Mouse (Mus musculus) MEL (cell line): ENCODE data around the gene Meioc. TPM values are rescaled to one million over a fixed set of nuclear protein-coding genes. Genes with fewer than 3 reads are reported as not detected.

Source experiments
- DNase-seq: peaks from one replicate; pipeline ENCODE4 v3.0.0; 2011; ENCODE audit warnings: low read depth, low spot score
- H3K27ac ChIP-seq: 2 replicates; pipeline ENCODE4 v1.5.1; 2012; ENCODE audit warnings: low read depth, mild to moderate bottlenecking, control low read depth, low read length, moderate library complexity; ENCODE audit not compliant: control insufficient read depth
- H3K27me3 ChIP-seq, 2 experiments: fragments of 150-350 bp in 1 of 2; sonication (generic) in 1 of 2; 2 replicates each; pipeline ENCODE4 v1.6.1; 2012; ENCODE audit warnings: low read length in 2 of 2, mild to moderate bottlenecking in 2 of 2, improper control_type of control experiment in 1 of 2, moderate library complexity in 1 of 2; ENCODE audit not compliant: insufficient read depth in 2 of 2, control insufficient read depth in 1 of 2
- H3K36me3 ChIP-seq, 2 experiments: 2 replicates each; pipeline ENCODE4 v1.6.1; 2012 to 2014; ENCODE audit warnings: low read length in 2 of 2, improper control_type of control experiment in 1 of 2, inconsistent platforms in 1 of 2, mild to moderate bottlenecking in 1 of 2; ENCODE audit not compliant: insufficient read depth in 2 of 2, control insufficient read depth in 1 of 2
- H3K4me1 ChIP-seq, 2 experiments: fragments of 150-350 bp in 1 of 2; sonication (generic) in 1 of 2; 2 replicates each; pipeline ENCODE4 v1.6.1; 2012; ENCODE audit warnings: low read length in 2 of 2, improper control_type of control experiment in 1 of 2, mild to moderate bottlenecking in 1 of 2; ENCODE audit not compliant: insufficient read depth in 2 of 2, control insufficient read depth in 1 of 2
- H3K4me3 ChIP-seq, 2 experiments: fragments of 150-350 bp in 1 of 2; sonication (generic) in 1 of 2; 2 replicates each; pipeline ENCODE4 v1.5.1; 2012; ENCODE audit warnings: low read depth in 2 of 2, low read length in 2 of 2, mild to moderate bottlenecking in 2 of 2, moderate library complexity in 2 of 2, control low read depth in 1 of 2, improper control_type of control experiment in 1 of 2; ENCODE audit not compliant: control insufficient read depth in 1 of 2, insufficient read depth in 1 of 2
- H3K79me2 ChIP-seq: 2 replicates; pipeline ENCODE4 v1.6.1; 2012; ENCODE audit warnings: mild to moderate bottlenecking, low read length, moderate library complexity; ENCODE audit not compliant: control insufficient read depth, poor library complexity, insufficient read depth
- H3K9ac ChIP-seq: 2 replicates; pipeline ENCODE4 v1.6.1; 2012; ENCODE audit warnings: low read depth, mild to moderate bottlenecking, control low read depth, low read length, moderate library complexity; ENCODE audit not compliant: control insufficient read depth, poor library complexity, severe bottlenecking
- H3K9me3 ChIP-seq: fragments of 150-350 bp; sonication (generic); replicated peaks from 2 replicates; pipeline ENCODE4 v1.6.1; 2012; ENCODE audit warnings: mild to moderate bottlenecking, low read length, improper control_type of control experiment, moderate library complexity; ENCODE audit not compliant: insufficient read depth
- CHD1 ChIP-seq: IDR thresholded peaks from 2 replicates; pipeline ENCODE4 v1.6.1; 2012; ENCODE audit warnings: low read depth, mild to moderate bottlenecking, inconsistent platforms, low read length, improper control_type of control experiment
- CTCF ChIP-seq, 3 experiments: IDR thresholded peaks in 2 of 3; conservative IDR thresholded peaks in 1 of 3; 2 replicates each; pipeline ENCODE4 v1.5.1; 2011 to 2012; ENCODE audit warnings: low read length in 3 of 3, low read depth in 2 of 3, mild to moderate bottlenecking in 2 of 3, improper control_type of control experiment in 1 of 3, inconsistent platforms in 1 of 3, mixed read lengths in 1 of 3, moderate library complexity in 1 of 3; ENCODE audit not compliant: control insufficient read depth in 1 of 3, insufficient read depth in 1 of 3, poor library complexity in 1 of 3, severe bottlenecking in 1 of 3
- E2F4 ChIP-seq: IDR thresholded peaks from 2 replicates; pipeline ENCODE4 v1.6.1; 2011; ENCODE audit warnings: low read depth, low read length, improper control_type of control experiment, borderline replicate concordance
- ELF1 ChIP-seq: IDR thresholded peaks from 2 replicates; pipeline ENCODE4 v1.6.1; 2014; ENCODE audit warnings: low read depth, mild to moderate bottlenecking, inconsistent platforms, low read length, improper control_type of control experiment, moderate library complexity
- EP300 ChIP-seq, 2 experiments: IDR thresholded peaks; 2 replicates each; pipeline ENCODE4 v1.6.1; 2011; ENCODE audit warnings: improper control_type of control experiment in 2 of 2, low read length in 2 of 2, low read depth in 1 of 2, mild to moderate bottlenecking in 1 of 2
- HCFC1 ChIP-seq: IDR thresholded peaks from 2 replicates; pipeline ENCODE4 v1.6.1; 2012; ENCODE audit warnings: low read depth, mild to moderate bottlenecking, inconsistent platforms, low read length, improper control_type of control experiment, moderate library complexity
- KAT2A ChIP-seq: conservative IDR thresholded peaks from 2 replicates; pipeline ENCODE4 v1.6.1; 2012; ENCODE audit warnings: low read depth, low read length, improper control_type of control experiment, inconsistent platforms
- MYB ChIP-seq: IDR thresholded peaks from 2 replicates; pipeline ENCODE4 v1.6.1; 2011; ENCODE audit warnings: mild to moderate bottlenecking, low read depth, low read length, improper control_type of control experiment
- POLR2A ChIP-seq, 2 experiments: IDR thresholded peaks; 2 replicates each; pipeline ENCODE4 v1.6.1; 2011 to 2012; ENCODE audit warnings: low read length in 2 of 2, mild to moderate bottlenecking in 2 of 2, control low read depth in 1 of 2, improper control_type of control experiment in 1 of 2, low read depth in 1 of 2, moderate library complexity in 1 of 2; ENCODE audit not compliant: control insufficient read depth in 1 of 2, insufficient read depth in 1 of 2, poor library complexity in 1 of 2
- POLR2AphosphoS5 ChIP-seq: IDR thresholded peaks from 2 replicates; pipeline ENCODE4 v1.6.1; 2012; ENCODE audit warnings: low read depth, borderline replicate concordance, mild to moderate bottlenecking, inconsistent platforms, low read length, moderate library complexity, mixed read lengths
- RAD21 ChIP-seq: IDR thresholded peaks from 2 replicates; pipeline ENCODE4 v1.6.1; 2011; ENCODE audit warnings: mild to moderate bottlenecking, low read depth, low read length, improper control_type of control experiment
- SIN3A ChIP-seq: IDR thresholded peaks from 2 replicates; pipeline ENCODE4 v1.6.1; 2012; ENCODE audit warnings: low read length, improper control_type of control experiment, inconsistent platforms
- SMC3 ChIP-seq: IDR thresholded peaks from 2 replicates; pipeline ENCODE4 v1.6.1; 2011; ENCODE audit warnings: low read depth, low read length, improper control_type of control experiment
- UBTF ChIP-seq: IDR thresholded peaks from 2 replicates; pipeline ENCODE4 v1.6.1; 2012; ENCODE audit warnings: low read depth, mild to moderate bottlenecking, inconsistent platforms, low read length, improper control_type of control experiment, moderate library complexity, borderline replicate concordance; ENCODE audit not compliant: insufficient read depth
- polyA plus RNA-seq, 2 experiments: library from polyadenylated mRNA; stranded (reverse) in 1 of 2; unstranded in 1 of 2; fragments of >175 nt in 1 of 2; fragments of >200 nt in 1 of 2; gene quantifications; 2 replicates each; pipeline versions ENCODE4 v1.2.1 to v1.2.4; 2012; ENCODE audit warnings: low replicate concordance in 2 of 2, low read depth in 1 of 2; ENCODE audit not compliant: insufficient read length in 2 of 2, insufficient read depth in 1 of 2, missing spikeins in 1 of 2
- total RNA-seq: library from RNA; depleted of rRNA; stranded (reverse); fragments of 300-350 nt; gene quantifications from 2 replicates; pipeline ENCODE4 v1.2.3, GENCODE M21; 2012

Gene Meioc
- total and polyA plus RNA-seq, 3 experiments, result 0.06 TPM; not detected in 2

DNA sequence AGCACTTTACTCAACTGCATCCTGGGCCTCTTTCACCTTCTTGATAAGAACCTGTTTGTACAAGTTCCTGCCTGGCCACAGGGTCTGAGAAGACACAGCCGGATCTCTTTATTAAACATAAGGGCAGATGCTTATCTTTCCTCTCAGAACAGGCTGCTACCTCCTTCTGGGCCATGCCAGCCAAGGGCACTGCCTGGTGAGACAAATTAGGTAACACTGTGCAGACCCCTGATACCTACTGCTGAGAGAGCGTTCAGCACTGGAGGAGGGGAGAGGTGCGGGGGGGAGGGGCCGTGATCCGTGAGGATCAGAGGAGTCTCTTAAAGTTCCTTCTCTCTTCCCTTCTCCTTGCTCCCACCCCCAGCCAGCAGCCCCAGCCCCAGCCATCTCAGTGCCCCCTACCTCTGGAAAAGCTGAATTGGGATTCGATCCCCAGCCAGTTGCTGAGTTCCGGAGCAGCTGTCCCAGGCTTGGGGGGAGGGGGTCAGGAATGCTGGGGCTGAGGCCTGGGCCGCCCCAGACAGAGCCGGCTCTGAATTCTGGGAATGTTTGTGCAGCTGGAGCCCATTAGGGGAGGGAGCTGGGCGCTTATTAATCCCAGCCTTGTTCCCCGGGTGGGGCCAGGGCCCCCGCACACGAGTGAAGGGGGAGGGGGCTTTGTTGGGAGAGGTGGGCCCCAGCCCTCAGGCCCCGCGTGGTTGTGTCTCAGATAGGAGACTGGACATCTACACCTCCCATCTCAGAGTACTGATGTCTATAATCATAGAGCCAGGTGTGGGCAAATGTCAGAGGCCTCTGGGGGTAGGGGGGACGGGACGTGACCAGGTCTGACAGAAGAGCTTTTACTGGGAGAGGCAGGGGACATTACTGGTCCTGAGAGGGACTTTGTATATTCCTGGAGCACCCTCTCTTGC lies 39.4 kb upstream of the Meioc start:
- peaks cover 9 to 13% of the 10 kb centered on the region in 2 experiments for H3K27me3 ChIP-seq
- H3K9ac ChIP-seq, result no peak overlapping the region
- H3K4me3 ChIP-seq, result no peak overlapping the region
- H3K27ac ChIP-seq, result no peak overlapping the region
- no peaks in the 10 kb centered on the region for H3K79me2 ChIP-seq
- TF ChIP-seq MYB, result no peak
- no peak for TF ChIP-seq SMC3
- TF ChIP-seq KAT2A, result no peak
- no peak for TF ChIP-seq CHD1
- no peak for TF ChIP-seq RAD21
- no peak for TF ChIP-seq POLR2A (IDR thresholded peaks at IDR 0.05; ENCODE audit: control insufficient read depth in 1 of 2, insufficient read depth in 1 of 2, low read depth in 1 of 2, low read length in 2 of 2, poor library complexity in 1 of 2)
- TF ChIP-seq, all 39 proteins: peak for 0
- DNase-seq, result no peak
- Histone ChIP-seq H3K4me1 (no peaks in the 10 kb centered on the region), H3K9me3 (no peaks in the 10 kb centered on the region), H3K36me3 (no peaks in the 10 kb centered on the region)

DNA sequence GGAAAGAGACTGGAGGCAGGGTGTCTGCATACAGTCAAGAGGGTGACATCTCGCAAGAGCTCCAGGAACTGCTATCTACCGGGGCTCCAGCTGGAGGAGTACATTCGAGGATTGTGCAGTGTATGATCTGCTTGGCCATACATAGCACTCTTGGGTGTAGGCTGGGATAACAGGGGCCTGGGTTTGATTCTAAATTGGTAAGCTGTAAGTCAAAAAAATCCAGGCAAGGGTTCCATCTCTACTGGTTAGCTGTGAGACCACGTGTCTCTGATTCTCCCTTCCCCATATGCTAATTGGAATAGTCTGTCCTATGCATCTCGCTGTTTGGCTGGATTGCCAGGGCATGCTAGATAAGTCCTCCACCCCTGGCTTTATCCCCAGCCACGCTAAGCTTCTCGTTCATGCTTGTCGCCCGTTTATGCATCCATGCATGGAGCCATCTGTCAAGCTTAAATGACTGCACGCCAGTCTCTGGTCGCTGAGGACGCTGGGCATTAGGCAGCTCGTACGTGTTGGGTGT lies 38.6 kb upstream of the Meioc start:
- Histone ChIP-seq H3K27ac (no peak overlapping the region), H3K9ac (no peak overlapping the region), H3K9me3 (no peaks in the 10 kb centered on the region), H3K79me2 (no peaks in the 10 kb centered on the region), H3K4me1 (no peaks in the 10 kb centered on the region), H3K27me3 (peaks cover 12 to 14% of the 10 kb centered on the region in 2 experiments), H3K36me3 (no peaks in the 10 kb centered on the region), H3K4me3 (no peak overlapping the region)
- TF ChIP-seq POLR2AphosphoS5, result no peak
- TF ChIP-seq EP300 (IDR thresholded peaks at IDR 0.05; ENCODE audit: low read depth in 1 of 2, low read length in 2 of 2), result no peak
- TF ChIP-seq UBTF, result no peak
- no peak for TF ChIP-seq E2F4
- TF ChIP-seq ELF1, result no peak
- no peak for TF ChIP-seq HCFC1
- TF ChIP-seq SIN3A, result no peak
- TF ChIP-seq CTCF (IDR thresholded peaks at IDR 0.05 in 2 of 3, conservative IDR thresholded peaks at IDR 0.05 in 1 of 3; ENCODE audit: control insufficient read depth in 1 of 3, insufficient read depth in 1 of 3, low read depth in 2 of 3, low read length in 3 of 3, poor library complexity in 1 of 3, severe bottlenecking in 1 of 3), result no peak
- DNase-seq, result no peak
